Mouse (Mus musculus): ENCODE data around the gene Txn2.

The Txn2 gene

GRCm38 (mm10) chr15:77928673-77929331 is at the start of gene Txn2:
Txn2 (minus strand) TSS chr15:77929006.
- DNase-seq (ENCODE audit: low read depth): peak; percentile 96

DNA sequence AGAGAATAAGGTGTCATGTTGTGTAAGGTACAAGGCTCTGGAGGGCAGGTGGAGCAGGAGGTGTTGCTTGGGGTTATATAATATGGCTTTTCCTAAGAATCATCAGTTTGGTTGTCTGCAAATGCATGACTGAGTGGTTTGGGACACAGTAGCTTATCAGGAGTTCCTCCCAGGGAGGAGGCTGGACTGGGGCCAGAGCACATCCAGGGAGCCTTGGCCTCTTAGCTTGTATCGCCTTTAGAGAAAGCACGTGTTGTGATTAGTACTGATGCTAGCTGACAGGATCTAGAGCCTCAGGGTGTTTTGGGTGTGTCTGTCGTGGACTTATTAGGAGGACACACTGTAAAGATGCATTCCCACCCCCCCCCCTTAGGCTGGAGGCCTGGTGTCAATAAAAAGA is 48.9 kb upstream of the Txn2 start:
- DNase-seq (ENCODE audit: low read depth): no peak

- DNase-seq (ENCODE audit: low read depth): no peak
Measured at GRCm38 (mm10) chr15:77974165-77974841, 45.5 kb upstream of the Txn2 start.

- peak; percentile 98 for DNase-seq (ENCODE audit: low read depth)
Measured at GRCm38 (mm10) chr15:77970470-77971292, 41.9 kb upstream of the Txn2 start, which contains the start of gene Eif3d. Eif3d (minus strand) TSS chr15:77970813.

- no peak for DNase-seq (ENCODE audit: low read depth)
Measured at GRCm38 (mm10) chr15:77969940-77970469, 41.2 kb upstream of the Txn2 start.

DNA sequence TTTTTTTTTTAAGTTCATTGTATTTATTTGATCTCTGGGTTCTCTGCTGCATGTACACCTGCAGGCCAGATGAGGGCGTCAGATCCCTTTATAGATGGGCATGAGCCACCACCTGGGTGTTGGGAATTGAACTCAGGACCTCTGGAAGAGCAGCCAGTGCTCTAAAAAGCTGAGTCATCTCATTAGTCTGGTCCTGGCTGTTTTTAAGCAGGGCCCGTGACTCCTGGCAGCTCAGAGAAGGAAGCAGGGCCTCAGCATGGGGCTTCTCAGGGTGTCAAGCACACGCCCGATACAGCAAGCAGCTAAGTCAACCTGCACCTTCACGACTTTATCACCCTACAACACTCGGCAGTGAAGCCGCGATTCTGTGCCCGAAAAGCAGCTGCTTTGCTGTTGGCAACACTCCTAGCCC is 36.3 kb upstream of the Txn2 start:
- DNase-seq (ENCODE audit: low read depth): no peak

GRCm38 (mm10) chr15:77962447-77962846 is 33.6 kb upstream of the Txn2 start:
- no peak for DNase-seq (ENCODE audit: low read depth)

- DNase-seq (ENCODE audit: low read depth): no peak
Measured at GRCm38 (mm10) chr15:77960693-77961092, 31.9 kb upstream of the Txn2 start.

GRCm38 (mm10) chr15:77958071-77958470 is 29.3 kb upstream of the Txn2 start:
- no peak for DNase-seq (ENCODE audit: low read depth)

DNA sequence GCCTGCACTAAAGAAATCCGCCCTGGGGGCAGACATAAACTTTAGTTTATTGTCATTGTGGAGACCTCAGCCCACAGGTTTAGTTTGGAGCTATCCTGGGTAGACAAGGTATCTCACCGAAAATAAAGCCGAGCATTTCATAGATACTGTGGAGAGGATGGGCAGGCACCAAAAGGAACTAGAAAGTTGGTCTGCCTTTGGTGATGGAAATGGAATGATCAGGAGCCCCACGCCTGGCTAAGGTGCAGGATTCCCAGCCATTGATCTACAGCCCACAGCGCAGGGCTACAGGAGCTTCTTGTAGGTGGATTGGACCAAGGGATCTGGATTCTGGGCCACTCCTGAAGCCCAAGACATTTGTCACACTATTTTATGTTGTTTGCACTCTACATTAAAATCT is 28.8 kb upstream of the Txn2 start:
- DNase-seq (ENCODE audit: low read depth): no peak

- peak; percentile 92 for DNase-seq (ENCODE audit: low read depth)
Measured at GRCm38 (mm10) chr15:77956404-77956901, 27.6 kb upstream of the Txn2 start, which contains the start of gene Foxred2. Foxred2 (minus strand) TSS chr15:77956722.

DNA sequence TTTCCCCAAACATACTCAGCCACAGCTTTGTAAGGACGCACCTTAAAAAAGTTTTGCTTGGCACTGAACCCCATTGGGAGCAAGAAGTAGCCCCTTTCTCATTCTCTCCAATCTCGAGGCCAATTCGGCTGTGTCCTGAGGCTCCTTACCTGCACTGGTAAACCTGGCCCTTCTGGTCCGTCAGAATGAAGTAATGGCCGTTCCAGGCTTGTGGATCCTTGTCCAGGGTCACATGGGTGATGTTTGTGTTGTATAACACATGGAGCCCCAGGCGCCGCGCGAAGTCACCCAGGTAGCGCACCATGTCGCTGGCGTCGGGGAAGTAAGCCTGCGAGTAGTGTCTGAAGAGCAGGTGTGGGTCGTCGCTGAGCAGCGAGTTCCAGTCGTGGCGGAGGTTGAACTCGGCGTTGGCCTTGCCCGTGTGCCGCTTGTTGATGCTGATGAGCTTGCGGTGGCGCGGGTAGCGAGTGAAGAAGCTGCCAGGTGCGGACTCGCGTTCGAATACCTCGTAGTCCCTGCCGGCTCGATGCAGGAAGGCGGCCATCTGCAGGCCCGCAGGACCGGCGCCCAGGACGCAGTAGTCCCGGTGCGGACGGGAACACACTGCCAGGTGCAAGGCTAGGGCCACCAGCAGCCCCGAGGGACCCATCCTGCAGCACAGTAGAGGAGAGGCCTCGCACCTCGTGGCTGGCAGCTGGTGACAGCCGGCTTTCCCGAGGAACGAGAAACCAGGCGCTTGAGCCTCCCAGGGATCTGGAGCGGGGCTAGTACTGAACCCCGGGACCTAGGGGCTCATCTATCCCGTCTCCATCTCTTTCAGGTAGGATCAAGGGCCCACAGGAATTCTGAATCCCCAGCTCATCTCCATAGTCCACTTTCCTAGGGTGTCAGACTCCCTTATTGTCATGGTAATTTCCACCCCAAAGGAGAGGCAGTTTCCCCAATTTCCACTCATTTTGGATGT is 26.9 kb upstream of the Txn2 start:
- DNase-seq (ENCODE audit: low read depth): peak; percentile 43

DNA sequence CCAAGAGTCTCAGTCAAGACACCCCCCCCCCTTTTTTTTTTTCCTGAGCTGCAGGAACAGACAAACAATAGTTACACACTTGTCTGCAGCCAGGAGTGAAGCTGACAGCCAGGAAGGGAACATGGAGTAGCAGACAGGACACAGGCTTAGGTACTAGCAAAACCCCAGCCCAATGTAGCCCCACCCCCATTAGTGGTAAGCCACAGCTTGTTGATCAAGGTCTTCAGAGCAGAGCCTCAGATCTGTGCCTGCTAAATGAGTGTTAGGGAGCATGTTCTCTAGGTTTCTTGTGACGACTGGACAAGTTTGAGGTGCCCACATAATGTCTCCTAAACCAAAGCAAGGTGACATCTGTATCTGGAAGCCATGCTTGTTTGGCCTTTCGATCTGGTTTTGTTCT is 25.6 kb upstream of the Txn2 start:
- peak; percentile 51 for DNase-seq (ENCODE audit: low read depth)

DNA sequence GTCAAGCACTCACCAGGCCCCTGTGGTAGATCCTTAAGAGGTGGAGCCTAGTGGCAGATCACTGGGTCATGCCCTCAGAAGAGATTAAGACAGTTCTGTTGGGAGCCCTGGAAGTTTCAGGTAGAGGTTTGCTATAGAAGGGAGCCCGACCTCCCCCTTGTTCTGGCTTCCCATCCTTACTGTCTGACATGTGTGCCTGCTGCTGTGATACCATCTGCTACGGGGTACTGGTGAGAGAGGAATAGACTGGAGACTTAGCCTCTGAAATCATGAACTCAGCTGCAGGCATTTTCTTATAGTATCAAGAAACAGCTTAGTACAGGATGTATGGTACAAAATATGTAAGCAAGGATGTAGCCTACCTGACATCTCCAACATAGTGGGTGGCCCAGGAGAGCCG is 24.1 kb upstream of the Txn2 start:
- DNase-seq (ENCODE audit: low read depth): no peak

DNA sequence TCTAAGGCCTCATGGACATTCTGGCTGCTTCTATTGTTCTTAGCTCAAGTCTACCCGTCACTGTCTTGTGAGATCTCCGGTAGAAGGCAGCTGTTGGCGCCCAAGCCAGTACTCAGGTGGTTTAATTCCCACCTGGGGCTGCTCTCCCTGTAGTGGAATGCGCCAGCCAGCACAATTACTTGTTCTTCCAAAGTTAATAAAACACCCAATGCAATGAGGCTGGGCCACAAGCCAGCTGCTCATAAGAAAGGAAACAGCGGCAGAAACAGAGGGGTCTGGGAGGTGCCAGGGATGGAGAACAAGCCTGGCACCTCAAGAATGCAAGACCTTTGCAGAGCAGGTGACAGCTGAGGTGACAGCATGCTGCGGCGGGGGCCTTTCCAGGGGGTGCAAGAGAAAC is 20.3 kb upstream of the Txn2 start:
- no peak for DNase-seq (ENCODE audit: low read depth)

GRCm38 (mm10) chr15:77945711-77946110 is 16.9 kb upstream of the Txn2 start:
- no peak for DNase-seq (ENCODE audit: low read depth)

DNA sequence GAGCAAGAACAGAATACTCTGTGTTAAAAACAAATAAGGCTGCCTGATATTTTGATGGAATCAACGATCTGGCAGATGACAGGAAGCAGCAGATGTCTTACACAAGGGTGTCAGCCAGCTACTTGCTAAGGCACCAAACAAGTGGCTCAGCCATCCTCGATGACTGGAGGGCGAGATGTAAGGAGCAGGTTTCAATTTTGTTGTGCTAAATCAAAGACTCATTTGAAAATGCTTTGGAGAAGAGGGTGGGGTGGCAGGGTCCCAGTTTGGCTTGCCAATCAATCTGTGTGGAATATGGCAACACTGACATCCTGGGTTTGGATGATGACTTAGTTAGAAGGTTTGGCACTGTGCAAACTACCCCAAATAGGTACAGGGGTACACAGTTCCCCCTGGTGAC is 12.8 kb upstream of the Txn2 start:
- no peak for DNase-seq (ENCODE audit: low read depth)

DNA sequence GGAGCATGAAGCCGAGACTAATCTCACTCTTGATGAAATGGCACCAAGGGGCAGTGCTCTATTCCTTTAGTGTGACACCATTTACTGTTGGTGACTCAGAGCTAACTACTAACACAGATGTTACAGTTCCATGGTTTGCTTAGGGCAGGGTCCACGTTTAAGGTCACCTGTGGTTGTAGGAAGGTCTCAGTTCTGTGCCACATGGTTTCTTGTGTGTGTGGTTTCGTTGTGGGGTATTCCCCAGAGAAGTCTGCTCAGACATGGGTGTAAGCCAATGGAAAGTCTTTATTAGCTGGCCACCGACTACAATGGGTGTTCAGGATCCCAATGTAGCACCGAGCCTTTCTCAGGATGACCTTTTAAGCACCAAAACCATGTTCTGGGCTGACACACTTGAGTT is 9.7 kb upstream of the Txn2 start:
- no peak for DNase-seq (ENCODE audit: low read depth)

DNA sequence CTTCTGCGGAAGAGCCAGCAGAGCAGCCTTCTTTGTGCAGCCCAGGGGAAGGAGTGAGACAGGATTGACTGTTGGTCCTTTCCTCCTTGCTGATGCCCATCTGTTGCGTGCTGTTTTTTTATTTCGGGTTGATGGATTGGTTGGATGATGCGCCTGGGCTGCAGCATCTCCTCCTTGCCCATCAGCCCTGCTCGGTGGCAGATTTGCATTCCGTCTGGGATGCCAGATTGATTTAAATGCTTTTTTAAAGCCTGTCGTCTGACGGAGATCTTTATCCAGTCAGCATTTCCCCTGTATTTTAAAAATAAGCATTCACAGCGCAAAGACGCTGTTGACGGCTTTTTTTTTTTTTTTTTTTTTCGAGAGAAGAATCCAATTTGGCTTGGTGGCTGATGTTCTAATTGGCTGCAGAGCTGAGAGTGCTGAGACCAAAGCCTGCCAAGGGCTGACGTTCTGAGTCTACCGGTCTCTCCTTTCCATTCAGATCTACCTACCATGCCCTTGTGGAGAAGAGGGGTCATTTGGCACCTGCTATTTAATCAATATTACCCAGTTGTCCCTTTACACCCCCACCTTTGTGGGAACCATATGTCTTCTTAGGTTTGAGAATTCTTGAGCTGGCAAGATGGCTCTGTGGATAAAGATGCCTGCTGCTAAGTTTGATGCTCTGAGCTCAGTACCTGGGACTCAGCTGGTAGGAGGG is 7.0 kb upstream of the Txn2 start:
- DNase-seq (ENCODE audit: low read depth): no peak

DNA sequence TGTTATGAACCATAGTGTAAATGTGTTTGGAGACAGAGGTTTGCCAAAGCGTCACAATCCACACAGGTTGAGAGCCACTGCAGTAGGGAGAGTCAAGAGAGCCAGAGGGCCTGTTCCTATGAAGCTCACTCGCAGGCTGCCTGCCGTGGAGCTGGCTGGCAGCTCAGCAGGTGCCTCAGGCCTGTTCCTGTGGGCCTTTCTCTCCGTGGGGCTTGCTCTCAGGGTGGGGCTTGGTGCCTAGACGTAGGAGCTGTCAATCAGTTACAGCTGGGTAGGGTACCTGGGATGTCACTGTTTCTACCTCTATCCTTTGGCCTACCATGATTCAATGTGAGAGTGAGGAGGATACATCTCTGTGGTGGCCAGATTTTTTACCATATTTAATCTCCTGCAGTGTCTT is 6.2 kb upstream of the Txn2 start:
- no peak for DNase-seq (ENCODE audit: low read depth)

- no peak for DNase-seq (ENCODE audit: low read depth)
Measured at GRCm38 (mm10) chr15:77934326-77934725, 5.5 kb upstream of the Txn2 start.

All from naive thymus-derived CD4-positive, alpha-beta T cell, adult 2 months (primary cell).